Mouse (Mus musculus): ENCODE results near the gene Olfr1371.
A peak's percentile ranks its signal among the peaks of the same experiment; 100 is the strongest.
"Not testable (repeated sequence)": the region's sequence is repeated elsewhere in the genome, so short reads cannot be mapped to it uniquely, and the experiment has no call there.

Gene Olfr1371

GRCm38 (mm10) chr11:52223968-52224682 is 10.3 kb upstream of the Olfr1371 start:
- DNase-seq: peak; percentile 61 to 68

- DNase-seq: peak; percentile 48 to 52
Measured at GRCm38 (mm10) chr11:52222891-52223290, 9.1 kb upstream of the Olfr1371 start.

GRCm38 (mm10) chr11:52221921-52222320 is 8.1 kb upstream of the Olfr1371 start:
- DNase-seq: not testable (repeated sequence)

GRCm38 (mm10) chr11:52220282-52220681 is 6.5 kb upstream of the Olfr1371 start:
- DNase-seq: peak; percentile 80 to 83

- DNase-seq: not testable (repeated sequence)
Measured at GRCm38 (mm10) chr11:52196496-52197023, 17.2 kb downstream of the Olfr1371 start.

GRCm38 (mm10) chr11:52180651-52181050 is 33.1 kb downstream of the Olfr1371 start:
- DNase-seq: not testable (repeated sequence)

GRCm38 (mm10) chr11:52179897-52180296 is 33.9 kb downstream of the Olfr1371 start:
- not testable (repeated sequence) for DNase-seq

GRCm38 (mm10) chr11:52168461-52168860 is 45.3 kb downstream of the Olfr1371 start:
- no peak for DNase-seq

- peak in 1 of 2 experiments; percentile 12 for DNase-seq
Measured at GRCm38 (mm10) chr11:52167901-52168302, 45.9 kb downstream of the Olfr1371 start.

- DNase-seq: peak; percentile 47 to 49
Measured at GRCm38 (mm10) chr11:52167126-52167525, 46.7 kb downstream of the Olfr1371 start.

GRCm38 (mm10) chr11:52163926-52164325 is 49.9 kb downstream of the Olfr1371 start:
- no peak for DNase-seq
